Mouse (Mus musculus): ENCODE data around the gene Myh10. TPM values are rescaled to one million over a fixed set of nuclear protein-coding genes. Genes with fewer than 3 reads are reported as not detected.

Gene Myh10
- polyA plus RNA-seq, 1 experiment from 2014 or later, result 125 TPM

- no peak overlapping the region for H3K27ac ChIP-seq (ENCODE audit: low read length)
- no peak for ATAC-seq (ENCODE audit: low read depth)
- H3K4me1 ChIP-seq (replicated peaks; ENCODE audit: control insufficient read depth, insufficient read depth, low read length), result no peaks in the 10 kb centered on the region
- H3K4me2 ChIP-seq (ENCODE audit: low read depth, low read length), result no peak overlapping the region
- H3K27me3 ChIP-seq (ENCODE audit: control insufficient read depth, insufficient read depth, low read depth, low read length), result no peaks in the 10 kb centered on the region
- H3K4me3 ChIP-seq (ENCODE audit: low read length), result no peak overlapping the region
- H3K36me3 ChIP-seq (ENCODE audit: control insufficient read depth, insufficient read depth, low read length), result peaks cover 13% of the 10 kb centered on the region
- no peak overlapping the region for H3K9ac ChIP-seq (ENCODE audit: low read length)
- WGBS, result 79% methylated on average over 8 of the region's 8 CpGs
- no peaks in the 10 kb centered on the region for H3K9me3 ChIP-seq (ENCODE audit: control insufficient read depth, low read length)
Observed at GRCm38 (mm10) chr11:68750938-68751337, 59.6 kb downstream of the Myh10 start.

GRCm38 (mm10) chr11:68754283-68754682 is 62.9 kb downstream of the Myh10 start:
- H3K4me3 ChIP-seq (ENCODE audit: low read length), result no peak overlapping the region
- no peak overlapping the region for H3K4me2 ChIP-seq (ENCODE audit: low read depth, low read length)
- no peaks in the 10 kb centered on the region; the same call in none of the 2 replicates for H3K36me3 ChIP-seq (ENCODE audit: control insufficient read depth, insufficient read depth, low read length)
- H3K9ac ChIP-seq (ENCODE audit: low read length), result no peak overlapping the region
- no peak overlapping the region for H3K27ac ChIP-seq (ENCODE audit: low read length)
- WGBS, result 76% methylated on average over 7 of the region's 7 CpGs
- H3K9me3 ChIP-seq (ENCODE audit: control insufficient read depth, low read length), result no peaks in the 10 kb centered on the region
- no peaks in the 10 kb centered on the region for H3K27me3 ChIP-seq (ENCODE audit: control insufficient read depth, insufficient read depth, low read depth, low read length)
- H3K4me1 ChIP-seq (replicated peaks; ENCODE audit: control insufficient read depth, insufficient read depth, low read length), result no peaks in the 10 kb centered on the region
- no peak for ATAC-seq (ENCODE audit: low read depth)

- H3K36me3 ChIP-seq (ENCODE audit: control insufficient read depth, insufficient read depth, low read length), result peaks cover 8% of the 10 kb centered on the region
- WGBS, result 84% methylated on average over 11 of the region's 11 CpGs
- no peak for ATAC-seq (ENCODE audit: low read depth)
Observed at GRCm38 (mm10) chr11:68756456-68757348, 65.3 kb downstream of the Myh10 start.

GRCm38 (mm10) chr11:68759691-68760090 is 68.3 kb downstream of the Myh10 start:
- no peak overlapping the region for H3K27ac ChIP-seq (ENCODE audit: low read length)
- H3K4me1 ChIP-seq (replicated peaks; ENCODE audit: control insufficient read depth, insufficient read depth, low read length), result no peaks in the 10 kb centered on the region
- no peaks in the 10 kb centered on the region for H3K9me3 ChIP-seq (ENCODE audit: control insufficient read depth, low read length)
- no peaks in the 10 kb centered on the region for H3K27me3 ChIP-seq (ENCODE audit: control insufficient read depth, insufficient read depth, low read depth, low read length)
- 87% methylated on average over 3 of the region's 3 CpGs for WGBS
- H3K4me3 ChIP-seq (ENCODE audit: low read length), result no peak overlapping the region
- no peak for ATAC-seq (ENCODE audit: low read depth)
- peaks cover 32% of the 10 kb centered on the region for H3K36me3 ChIP-seq (ENCODE audit: control insufficient read depth, insufficient read depth, low read length)
- H3K9ac ChIP-seq (ENCODE audit: low read length), result no peak overlapping the region
- no peak overlapping the region for H3K4me2 ChIP-seq (ENCODE audit: low read depth, low read length)

More at GRCm38 (mm10) chr11:68756456-68757348, 65.3 kb downstream of the Myh10 start:
- no peak overlapping the region for H3K4me3 ChIP-seq (ENCODE audit: low read length)
- H3K4me2 ChIP-seq (ENCODE audit: low read depth, low read length), result no peak overlapping the region
- no peaks in the 10 kb centered on the region for H3K9me3 ChIP-seq (ENCODE audit: control insufficient read depth, low read length)
- no peaks in the 10 kb centered on the region for H3K4me1 ChIP-seq (replicated peaks; ENCODE audit: control insufficient read depth, insufficient read depth, low read length)
- H3K27ac ChIP-seq (ENCODE audit: low read length), result no peak overlapping the region
- H3K27me3 ChIP-seq (ENCODE audit: control insufficient read depth, insufficient read depth, low read depth, low read length), result no peaks in the 10 kb centered on the region
- no peak overlapping the region for H3K9ac ChIP-seq (ENCODE audit: low read length)

- Histone ChIP-seq H3K9me3 (ENCODE audit: control insufficient read depth, low read length) (no peaks in the 10 kb centered on the region), H3K4me1 (replicated peaks; ENCODE audit: control insufficient read depth, insufficient read depth, low read length) (no peaks in the 10 kb centered on the region), H3K4me2 (ENCODE audit: low read depth, low read length) (no peak overlapping the region), H3K36me3 (ENCODE audit: control insufficient read depth, insufficient read depth, low read length) (peaks cover 44% of the 10 kb centered on the region), H3K4me3 (ENCODE audit: low read length) (no peak overlapping the region), H3K27me3 (ENCODE audit: control insufficient read depth, insufficient read depth, low read depth, low read length) (no peaks in the 10 kb centered on the region), H3K9ac (ENCODE audit: low read length) (no peak overlapping the region), H3K27ac (ENCODE audit: low read length) (no peak overlapping the region)
- 77% methylated on average over 4 of the region's 4 CpGs for WGBS
- no peak for ATAC-seq (ENCODE audit: low read depth)
Observed at GRCm38 (mm10) chr11:68761155-68761554, 69.8 kb downstream of the Myh10 start.

GRCm38 (mm10) chr11:68761664-68762063 is 70.3 kb downstream of the Myh10 start:
- H3K36me3 ChIP-seq (ENCODE audit: control insufficient read depth, insufficient read depth, low read length), result peaks cover 45% of the 10 kb centered on the region

GRCm38 (mm10) chr11:68764622-68765021 is 73.3 kb downstream of the Myh10 start:
- peaks cover 63% of the 10 kb centered on the region for H3K36me3 ChIP-seq (ENCODE audit: control insufficient read depth, insufficient read depth, low read length)

More at GRCm38 (mm10) chr11:68761664-68762063, 70.3 kb downstream of the Myh10 start:
- Histone ChIP-seq H3K9me3 (ENCODE audit: control insufficient read depth, low read length) (no peaks in the 10 kb centered on the region), H3K4me3 (ENCODE audit: low read length) (no peak overlapping the region), H3K4me2 (ENCODE audit: low read depth, low read length) (no peak overlapping the region), H3K9ac (ENCODE audit: low read length) (no peak overlapping the region), H3K4me1 (replicated peaks; ENCODE audit: control insufficient read depth, insufficient read depth, low read length) (no peaks in the 10 kb centered on the region), H3K27ac (ENCODE audit: low read length) (no peak overlapping the region), H3K27me3 (ENCODE audit: control insufficient read depth, insufficient read depth, low read depth, low read length) (no peaks in the 10 kb centered on the region)
- WGBS, result 74% methylated on average over 6 of the region's 6 CpGs
- no peak for ATAC-seq (ENCODE audit: low read depth)

GRCm38 (mm10) chr11:68767762-68768542 is 76.6 kb downstream of the Myh10 start:
- H3K4me1 ChIP-seq (replicated peaks; ENCODE audit: control insufficient read depth, insufficient read depth, low read length), result no peaks in the 10 kb centered on the region
- no peak overlapping the region for H3K4me3 ChIP-seq (ENCODE audit: low read length)
- H3K9ac ChIP-seq (ENCODE audit: low read length), result no peak overlapping the region
- no peaks in the 10 kb centered on the region for H3K27me3 ChIP-seq (ENCODE audit: control insufficient read depth, insufficient read depth, low read depth, low read length)
- H3K9me3 ChIP-seq (ENCODE audit: control insufficient read depth, low read length), result no peaks in the 10 kb centered on the region
- WGBS, result 88% methylated on average over 10 of the region's 10 CpGs
- H3K27ac ChIP-seq (ENCODE audit: low read length), result no peak overlapping the region
- no peak for ATAC-seq (ENCODE audit: low read depth)
- H3K4me2 ChIP-seq (ENCODE audit: low read depth, low read length), result no peak overlapping the region
- H3K36me3 ChIP-seq (ENCODE audit: control insufficient read depth, insufficient read depth, low read length), result peaks cover 66% of the 10 kb centered on the region

More at GRCm38 (mm10) chr11:68764622-68765021, 73.3 kb downstream of the Myh10 start:
- Histone ChIP-seq H3K27me3 (ENCODE audit: control insufficient read depth, insufficient read depth, low read depth, low read length) (no peaks in the 10 kb centered on the region), H3K9ac (ENCODE audit: low read length) (no peak overlapping the region), H3K4me2 (ENCODE audit: low read depth, low read length) (no peak overlapping the region), H3K4me3 (ENCODE audit: low read length) (no peak overlapping the region), H3K4me1 (replicated peaks; ENCODE audit: control insufficient read depth, insufficient read depth, low read length) (no peaks in the 10 kb centered on the region), H3K9me3 (ENCODE audit: control insufficient read depth, low read length) (no peaks in the 10 kb centered on the region), H3K27ac (ENCODE audit: low read length) (no peak overlapping the region)
- WGBS, result 76% methylated on average over 3 of the region's 3 CpGs
- ATAC-seq (ENCODE audit: low read depth), result no peak

All from lung, embryonic 16.5 days (tissue).